Mouse (Mus musculus): ENCODE measurements at regions not wholly inside any gene's neighbourhood (a gene's known extent, or its start where the extent isn't known, plus 50 kb on each side); places are given as distances from the start of the nearest gene placed in this dataset.

DNA sequence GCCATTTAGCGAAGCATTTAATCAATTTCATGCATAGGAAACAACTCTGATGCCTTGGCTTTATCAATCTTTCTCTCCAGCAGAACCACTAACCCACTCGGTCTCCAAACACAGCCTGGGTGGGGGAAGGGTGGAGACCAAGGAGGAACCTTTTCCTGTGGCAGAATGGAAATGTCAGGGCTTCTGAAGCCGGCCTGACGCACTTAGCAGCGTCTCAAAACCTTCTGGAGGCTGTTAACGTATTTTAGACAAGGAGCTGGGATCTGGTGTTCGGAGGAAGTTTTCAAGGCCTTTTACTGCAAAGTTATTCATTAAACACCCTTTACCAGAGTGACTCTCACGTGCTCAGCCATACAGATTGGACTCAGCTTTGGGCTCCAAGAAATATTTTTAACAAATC is 67.3 kb upstream of the Nr2f2 start:
- Histone ChIP-seq H3K27ac (ENCODE audit: insufficient read depth, low read length) (no peak overlapping the region), H3K4me1 (ENCODE audit: control insufficient read depth, insufficient read depth, low read length) (no peaks in the 10 kb centered on the region), H3K36me3 (ENCODE audit: control insufficient read depth, insufficient read depth, low read length, poor library complexity, severe bottlenecking) (no peaks in the 10 kb centered on the region), H3K9me3 (replicated peaks; ENCODE audit: control insufficient read depth, insufficient read depth, low read length, poor library complexity, severe bottlenecking) (no peaks in the 10 kb centered on the region), H3K4me3 (ENCODE audit: low read depth, low read length) (no peak overlapping the region), H3K9ac (ENCODE audit: low read depth, poor library complexity, severe bottlenecking) (no peak overlapping the region), H3K27me3 (ENCODE audit: control insufficient read depth, insufficient read depth, low read length, poor library complexity, severe bottlenecking) (no peaks in the 10 kb centered on the region)
- TF ChIP-seq POLR2A (IDR thresholded peaks at IDR 0.05; ENCODE audit: insufficient read depth, low read length): no peak
- TF ChIP-seq CTCF (IDR thresholded peaks at IDR 0.05; ENCODE audit: low read depth, low read length): no peak
- TF ChIP-seq EP300 (IDR thresholded peaks at IDR 0.05; ENCODE audit: insufficient read depth, low read depth, low read length): no peak

DNA sequence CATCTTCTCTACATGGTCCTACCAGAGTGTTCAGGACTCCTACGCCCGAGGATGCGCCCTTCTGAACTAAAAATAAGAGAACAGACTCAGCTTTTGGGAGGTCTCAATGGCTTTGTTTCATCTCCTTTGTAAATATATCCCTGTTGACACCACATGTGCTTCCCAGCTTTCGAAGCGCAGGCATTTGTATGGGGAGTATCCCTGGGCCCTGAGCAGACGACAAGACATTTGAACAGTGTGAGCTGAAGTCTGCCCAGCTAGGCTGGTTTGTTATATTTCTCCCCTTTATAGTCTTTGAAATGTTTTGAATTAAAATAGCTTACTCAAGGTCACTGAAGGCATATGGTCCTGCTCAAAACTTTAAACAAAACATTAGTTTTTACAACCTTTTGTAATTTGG is 66.8 kb upstream of the Nr2f2 start:
- Histone ChIP-seq H3K9me3 (replicated peaks; ENCODE audit: control insufficient read depth, insufficient read depth, low read length, poor library complexity, severe bottlenecking) (no peaks in the 10 kb centered on the region), H3K27ac (ENCODE audit: insufficient read depth, low read length) (no peak overlapping the region), H3K4me1 (ENCODE audit: control insufficient read depth, insufficient read depth, low read length) (no peaks in the 10 kb centered on the region), H3K4me3 (ENCODE audit: low read depth, low read length) (no peak overlapping the region), H3K36me3 (ENCODE audit: control insufficient read depth, insufficient read depth, low read length, poor library complexity, severe bottlenecking) (no peaks in the 10 kb centered on the region), H3K27me3 (ENCODE audit: control insufficient read depth, insufficient read depth, low read length, poor library complexity, severe bottlenecking) (no peaks in the 10 kb centered on the region), H3K9ac (ENCODE audit: low read depth, poor library complexity, severe bottlenecking) (no peak overlapping the region)
- no peak for TF ChIP-seq CTCF (IDR thresholded peaks at IDR 0.05; ENCODE audit: low read depth, low read length)
- TF ChIP-seq EP300 (IDR thresholded peaks at IDR 0.05; ENCODE audit: insufficient read depth, low read depth, low read length): no peak
- TF ChIP-seq POLR2A (IDR thresholded peaks at IDR 0.05; ENCODE audit: insufficient read depth, low read length): no peak

DNA sequence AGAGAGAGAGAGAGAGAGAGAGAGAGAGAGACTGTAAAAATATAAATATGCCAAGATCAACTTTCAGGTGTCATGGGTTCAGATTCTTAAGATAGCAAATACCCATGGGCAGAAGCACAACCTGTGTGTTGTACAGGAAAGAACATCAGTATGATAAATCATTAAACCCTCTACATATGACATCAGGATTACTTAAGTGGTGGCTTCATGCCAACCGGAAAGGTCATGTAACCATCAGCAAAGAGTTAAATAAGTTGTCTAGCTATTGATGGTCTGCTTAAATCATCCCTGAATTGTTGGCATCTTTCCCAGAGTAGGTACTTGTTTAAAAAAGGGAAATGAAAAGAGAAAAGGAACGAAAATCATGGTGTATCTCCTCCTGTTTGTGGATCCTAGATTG is 65.2 kb upstream of the Nr2f2 start:
- Histone ChIP-seq H3K9me3 (replicated peaks; ENCODE audit: control insufficient read depth, insufficient read depth, low read length, poor library complexity, severe bottlenecking) (no peaks in the 10 kb centered on the region), H3K36me3 (ENCODE audit: control insufficient read depth, insufficient read depth, low read length, poor library complexity, severe bottlenecking) (no peaks in the 10 kb centered on the region), H3K27me3 (ENCODE audit: control insufficient read depth, insufficient read depth, low read length, poor library complexity, severe bottlenecking) (no peaks in the 10 kb centered on the region), H3K4me3 (ENCODE audit: low read depth, low read length) (no peak overlapping the region), H3K27ac (ENCODE audit: insufficient read depth, low read length) (no peak overlapping the region), H3K4me1 (ENCODE audit: control insufficient read depth, insufficient read depth, low read length) (no peaks in the 10 kb centered on the region), H3K9ac (ENCODE audit: low read depth, poor library complexity, severe bottlenecking) (no peak overlapping the region)
- TF ChIP-seq EP300 (IDR thresholded peaks at IDR 0.05; ENCODE audit: insufficient read depth, low read depth, low read length): no peak
- no peak for TF ChIP-seq POLR2A (IDR thresholded peaks at IDR 0.05; ENCODE audit: insufficient read depth, low read length)
- TF ChIP-seq CTCF (IDR thresholded peaks at IDR 0.05; ENCODE audit: low read depth, low read length): no peak

DNA sequence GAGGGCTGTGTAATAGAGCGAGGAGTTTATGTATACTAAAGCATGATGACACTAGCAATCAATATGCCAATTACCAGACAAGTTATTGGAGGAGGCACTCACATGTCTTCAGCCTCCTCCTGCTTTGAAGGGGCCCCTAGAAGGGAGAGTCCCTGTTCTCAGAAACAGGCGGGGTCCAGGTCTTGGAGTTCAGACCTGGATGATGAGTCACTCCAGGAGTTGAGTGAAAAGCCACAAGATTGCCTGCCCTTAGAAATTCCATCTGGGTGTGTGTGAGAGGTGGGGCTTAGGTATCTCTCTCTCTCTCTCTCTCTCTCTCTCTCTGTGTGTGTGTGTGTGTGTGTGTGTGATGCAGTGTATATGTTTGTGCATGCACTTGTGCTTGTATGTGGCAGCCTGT is 62.8 kb upstream of the Nr2f2 start:
- TF ChIP-seq POLR2A (IDR thresholded peaks at IDR 0.05; ENCODE audit: insufficient read depth, low read length) (no peak), CTCF (IDR thresholded peaks at IDR 0.05; ENCODE audit: low read depth, low read length) (no peak), EP300 (IDR thresholded peaks at IDR 0.05; ENCODE audit: insufficient read depth, low read depth, low read length) (no peak)
- Histone ChIP-seq H3K27me3 (ENCODE audit: control insufficient read depth, insufficient read depth, low read length, poor library complexity, severe bottlenecking) (no peaks in the 10 kb centered on the region), H3K4me1 (ENCODE audit: control insufficient read depth, insufficient read depth, low read length) (no peaks in the 10 kb centered on the region), H3K9ac (ENCODE audit: low read depth, poor library complexity, severe bottlenecking) (no peak overlapping the region), H3K4me3 (ENCODE audit: low read depth, low read length) (no peak overlapping the region), H3K36me3 (ENCODE audit: control insufficient read depth, insufficient read depth, low read length, poor library complexity, severe bottlenecking) (no peaks in the 10 kb centered on the region), H3K9me3 (replicated peaks; ENCODE audit: control insufficient read depth, insufficient read depth, low read length, poor library complexity, severe bottlenecking) (no peaks in the 10 kb centered on the region), H3K27ac (ENCODE audit: insufficient read depth, low read length) (no peak overlapping the region)

DNA sequence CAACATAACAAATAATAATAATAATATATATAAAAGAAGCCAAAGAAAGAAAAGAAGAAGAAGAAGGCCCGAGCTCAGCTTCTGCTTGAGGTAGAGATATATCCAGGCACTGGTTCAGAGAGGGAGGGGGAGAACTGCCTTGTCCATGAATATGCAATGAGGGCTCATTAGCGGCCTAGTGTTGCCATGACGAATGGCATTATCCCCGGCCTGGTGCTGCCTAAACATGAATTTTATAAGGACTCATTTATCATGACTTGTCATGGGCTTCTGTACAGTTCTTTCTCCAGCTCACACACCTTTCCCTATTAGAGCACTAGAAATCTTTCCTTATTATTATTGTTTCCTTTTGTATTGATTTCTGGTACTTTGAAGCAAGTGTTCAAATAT is 57.7 kb upstream of the Nr2f2 start:
- TF ChIP-seq EP300 (IDR thresholded peaks at IDR 0.05; ENCODE audit: insufficient read depth, low read depth, low read length): no peak
- TF ChIP-seq CTCF (IDR thresholded peaks at IDR 0.05; ENCODE audit: low read depth, low read length): no peak
- TF ChIP-seq POLR2A (IDR thresholded peaks at IDR 0.05; ENCODE audit: insufficient read depth, low read length): no peak
- no peaks in the 10 kb centered on the region for H3K27me3 ChIP-seq (ENCODE audit: control insufficient read depth, insufficient read depth, low read length, poor library complexity, severe bottlenecking)
- no peaks in the 10 kb centered on the region for H3K9me3 ChIP-seq (replicated peaks; ENCODE audit: control insufficient read depth, insufficient read depth, low read length, poor library complexity, severe bottlenecking)
- no peaks in the 10 kb centered on the region for H3K36me3 ChIP-seq (ENCODE audit: control insufficient read depth, insufficient read depth, low read length, poor library complexity, severe bottlenecking)
- no peaks in the 10 kb centered on the region for H3K4me1 ChIP-seq (ENCODE audit: control insufficient read depth, insufficient read depth, low read length)
- H3K4me3 ChIP-seq (ENCODE audit: low read depth, low read length): no peak overlapping the region
- no peak overlapping the region for H3K27ac ChIP-seq (ENCODE audit: insufficient read depth, low read length)
- H3K9ac ChIP-seq (ENCODE audit: low read depth, poor library complexity, severe bottlenecking): no peak overlapping the region

DNA sequence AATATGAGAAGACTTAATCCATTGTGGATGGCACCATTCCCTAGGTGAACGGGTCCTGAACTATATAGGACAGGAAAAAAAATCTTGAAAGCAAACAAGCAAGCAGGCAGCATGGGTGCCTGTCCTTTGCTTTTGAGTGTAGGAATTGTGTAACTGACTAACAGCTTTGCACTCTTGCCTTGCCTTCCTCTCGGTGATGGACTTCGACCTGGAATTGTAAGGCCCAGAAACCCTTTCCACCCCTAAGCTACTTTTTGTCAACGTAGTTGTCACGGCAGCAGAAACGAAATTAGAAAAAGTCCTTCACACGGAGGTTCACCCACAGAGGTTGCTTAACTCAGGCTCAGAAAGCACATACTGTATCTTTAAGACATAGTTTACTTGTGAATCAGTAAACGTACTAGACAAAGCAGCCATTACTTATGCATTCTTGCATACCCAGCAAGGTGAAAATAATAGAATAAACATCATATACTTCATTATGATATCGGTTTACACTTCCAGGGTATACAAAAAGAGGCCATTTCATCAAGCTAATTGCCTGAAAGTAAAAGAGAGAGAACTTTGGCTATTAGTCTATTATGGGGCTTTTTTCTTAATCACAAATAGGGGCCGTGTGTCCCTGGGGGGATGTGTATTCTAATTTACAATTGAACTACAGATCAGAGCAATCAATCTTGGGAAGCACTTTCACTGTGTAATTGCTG is 57.1 kb upstream of the Nr2f2 start:
- Histone ChIP-seq H3K4me1 (ENCODE audit: control insufficient read depth, insufficient read depth, low read length) (no peaks in the 10 kb centered on the region), H3K9ac (ENCODE audit: low read depth, poor library complexity, severe bottlenecking) (no peak overlapping the region), H3K4me3 (ENCODE audit: low read depth, low read length) (no peak overlapping the region), H3K27ac (ENCODE audit: insufficient read depth, low read length) (no peak overlapping the region), H3K36me3 (ENCODE audit: control insufficient read depth, insufficient read depth, low read length, poor library complexity, severe bottlenecking) (no peaks in the 10 kb centered on the region), H3K27me3 (ENCODE audit: control insufficient read depth, insufficient read depth, low read length, poor library complexity, severe bottlenecking) (no peaks in the 10 kb centered on the region), H3K9me3 (replicated peaks; ENCODE audit: control insufficient read depth, insufficient read depth, low read length, poor library complexity, severe bottlenecking) (no peaks in the 10 kb centered on the region)
- TF ChIP-seq CTCF (IDR thresholded peaks at IDR 0.05; ENCODE audit: low read depth, low read length): no peak
- no peak for TF ChIP-seq POLR2A (IDR thresholded peaks at IDR 0.05; ENCODE audit: insufficient read depth, low read length)
- TF ChIP-seq EP300 (IDR thresholded peaks at IDR 0.05; ENCODE audit: insufficient read depth, low read depth, low read length): no peak

All from ES-Bruce4 (cell line).